Mouse (Mus musculus): ENCODE measurements around the gene Hhatl. TPM values are rescaled to one million over a fixed set of nuclear protein-coding genes. Genes with fewer than 3 reads are reported as not detected.
A peak's percentile ranks its signal among the peaks of the same experiment; 100 is the strongest.

Hhatl gene
- total RNA-seq, 2 experiments from 2014 or later, result not detected

GRCm38 (mm10) chr9:121760271-121761090 is 31.8 kb downstream of the Hhatl start:
- 0 out of 2 replicates have a peak, but pooled peaks have one; percentile 4 for ATAC-seq (replicated peaks; ENCODE audit: poor library complexity)

- peak; percentile 16 for ATAC-seq (replicated peaks; ENCODE audit: poor library complexity)
These were observed 32.9 kb downstream of the Hhatl start, which contains the start of gene Zfp651 for GRCm38 (mm10) chr9:121759091-121760081. Zfp651 (plus strand) TSS chr9:121759330.

GRCm38 (mm10) chr9:121757835-121758814 is 34.2 kb downstream of the Hhatl start:
- ATAC-seq (replicated peaks; ENCODE audit: poor library complexity), result no peak

GRCm38 (mm10) chr9:121757432-121757831 is 34.9 kb downstream of the Hhatl start:
- peak; percentile 54 for ATAC-seq (replicated peaks; ENCODE audit: poor library complexity)

GRCm38 (mm10) chr9:121756785-121757184 is 35.5 kb downstream of the Hhatl start:
- ATAC-seq (replicated peaks; ENCODE audit: poor library complexity), result no peak

GRCm38 (mm10) chr9:121754624-121755023 is 37.7 kb downstream of the Hhatl start:
- no peak for ATAC-seq (replicated peaks; ENCODE audit: poor library complexity)

- no peak for ATAC-seq (replicated peaks; ENCODE audit: poor library complexity)
These were observed 39.5 kb downstream of the Hhatl start for GRCm38 (mm10) chr9:121752774-121753173.

- ATAC-seq (replicated peaks; ENCODE audit: poor library complexity), result peak; percentile 42; the same call in 1 of the 2 replicates
These were observed 48.3 kb downstream of the Hhatl start for GRCm38 (mm10) chr9:121744051-121744450.

GRCm38 (mm10) chr9:121741168-121741567 is 51.1 kb downstream of the Hhatl start:
- ATAC-seq (replicated peaks; ENCODE audit: poor library complexity), result no peak

- no peak for ATAC-seq (replicated peaks; ENCODE audit: poor library complexity)
These were observed 51.8 kb downstream of the Hhatl start for GRCm38 (mm10) chr9:121740490-121740889.

Other genes with a start within 250 kb of the Hhatl start
- gene Lyzl4, start 150.4 kb downstream of the Hhatl start, total RNA-seq (2015), result not detected in 2 replicates
- gene Lyzl4, start 150.4 kb downstream of the Hhatl start, total RNA-seq (2017), result not detected in 2 replicates
- not detected in 2 replicates for gene Vipr1, start 149.8 kb downstream of the Hhatl start, total RNA-seq (2015)
- 0.12 and 0.41 TPM in 2 replicates for gene Vipr1, start 149.8 kb downstream of the Hhatl start, total RNA-seq (2017)
- 11.1 and 11.5 TPM in 2 replicates for gene Sec22c, start 87.0 kb downstream of the Hhatl start, total RNA-seq (2015)
- 6.6 and 12.0 TPM in 2 replicates for gene Sec22c, start 87.0 kb downstream of the Hhatl start, total RNA-seq (2017)
- 43.7 and 71.4 TPM in 2 replicates for gene Ss18l2, start 82.2 kb downstream of the Hhatl start, total RNA-seq (2015)
- 39.8 and 59.3 TPM in 2 replicates for gene Ss18l2, start 82.2 kb downstream of the Hhatl start, total RNA-seq (2017)
- 92.4 and 140 TPM in 2 replicates for gene Nktr, start 73.3 kb downstream of the Hhatl start, total RNA-seq (2015)
- gene Nktr, start 73.3 kb downstream of the Hhatl start, total RNA-seq (2017), result 100.0 and 142 TPM in 2 replicates
- 0.05 and 0.62 TPM in 2 replicates for gene Zfp651, start 33.2 kb downstream of the Hhatl start, total RNA-seq (2015)
- gene Zfp651, start 33.2 kb downstream of the Hhatl start, total RNA-seq (2017), result 0.24 TPM in 1 of 2 replicates, not detected in the other
- gene Klhl40, start 14.9 kb downstream of the Hhatl start, total RNA-seq (2015), result not detected in 2 replicates
- gene Klhl40, start 14.9 kb downstream of the Hhatl start, total RNA-seq (2017), result 0.17 TPM in 1 of 2 replicates, not detected in the other
- gene Ccdc13, start 47.0 kb upstream of the Hhatl start, total RNA-seq (2015), result 0.42 TPM in 1 of 2 replicates, not detected in the other
- gene Ccdc13, start 47.0 kb upstream of the Hhatl start, total RNA-seq (2017), result not detected in 2 replicates
- gene Higd1a, start 65.9 kb upstream of the Hhatl start, total RNA-seq (2015), result 89.9 and 101 TPM in 2 replicates
- gene Higd1a, start 65.9 kb upstream of the Hhatl start, total RNA-seq (2017), result 14.1 and 21.7 TPM in 2 replicates
- not detected in 2 replicates for gene Ackr2, start 105.8 kb upstream of the Hhatl start, total RNA-seq (2015)
- not detected in 2 replicates for gene Ackr2, start 105.8 kb upstream of the Hhatl start, total RNA-seq (2017)
- gene Cyp8b1, start 123.8 kb upstream of the Hhatl start, total RNA-seq (2015), result not detected in 2 replicates
- not detected in 2 replicates for gene Cyp8b1, start 123.8 kb upstream of the Hhatl start, total RNA-seq (2017)
- 0.25 TPM in 1 of 2 replicates, not detected in the other for gene Fam198a, start 158.5 kb upstream of the Hhatl start, total RNA-seq (2015)
- gene Fam198a, start 158.5 kb upstream of the Hhatl start, total RNA-seq (2017), result 0.17 and 0.30 TPM in 2 replicates
- 3.2 and 4.6 TPM in 2 replicates for gene Pomgnt2, start 204.6 kb upstream of the Hhatl start, total RNA-seq (2015)
- 4.9 and 6.7 TPM in 2 replicates for gene Pomgnt2, start 204.6 kb upstream of the Hhatl start, total RNA-seq (2017)

All from megakaryocyte progenitor cell, adult 5-6 weeks (primary cell).